Mouse (Mus musculus) bone marrow, adult 2 months (tissue): ENCODE results near the gene Stk39. TPM values are rescaled to one million over a fixed set of nuclear protein-coding genes. Genes with fewer than 3 reads are reported as not detected.

Source experiments
- H3K27ac ChIP-seq: fragments of 200-500 bp; 2 replicates; pipeline ENCODE4 v1.5.1; 2012; ENCODE audit warnings: low read depth, mild to moderate bottlenecking, control low read depth, inconsistent platforms, low read length; ENCODE audit not compliant: control insufficient read depth, poor library complexity, insufficient read depth
- H3K4me1 ChIP-seq: fragments of 200-500 bp; 2 replicates; pipeline ENCODE4 v1.6.1; 2011; ENCODE audit warnings: low read length; ENCODE audit not compliant: control insufficient read depth, insufficient read depth
- H3K4me3 ChIP-seq: fragments of 200-500 bp; replicated peaks from 2 replicates; pipeline ENCODE3; 2011; ENCODE audit warnings: mild to moderate bottlenecking, low read depth, low read length, control low read depth; ENCODE audit not compliant: control insufficient read depth
- CTCF ChIP-seq: fragments of 200-500 bp; IDR thresholded peaks from 2 replicates; pipeline ENCODE4 v1.5.1; 2011; ENCODE audit warnings: low read length, control low read depth; ENCODE audit not compliant: control insufficient read depth, insufficient read depth
- POLR2A ChIP-seq: fragments of 200-500 bp; IDR thresholded peaks from 2 replicates; pipeline ENCODE4 v1.6.1; 2011; ENCODE audit warnings: low read depth, mild to moderate bottlenecking, control low read depth, low read length, borderline replicate concordance; ENCODE audit not compliant: control insufficient read depth
- WGBS: fragments of 180-500 bp; shearing (Covaris S2); methylation state at CpG from one replicate; pipeline ENCODE4 v1.1.7; 2018; 5-methylcytosine and 5-hydroxymethylcytosine counted together
- polyA plus RNA-seq: library from polyadenylated mRNA; stranded (reverse); fragments of >200 nt; gene quantifications from 2 replicates; pipeline ENCODE4 v1.2.4, GENCODE M21; 2011; ENCODE audit warnings: low replicate concordance; ENCODE audit not compliant: missing spikeins, insufficient read depth, insufficient read length

The Stk39 gene
- polyA plus RNA-seq, 1 experiment, result 1.8 TPM

DNA sequence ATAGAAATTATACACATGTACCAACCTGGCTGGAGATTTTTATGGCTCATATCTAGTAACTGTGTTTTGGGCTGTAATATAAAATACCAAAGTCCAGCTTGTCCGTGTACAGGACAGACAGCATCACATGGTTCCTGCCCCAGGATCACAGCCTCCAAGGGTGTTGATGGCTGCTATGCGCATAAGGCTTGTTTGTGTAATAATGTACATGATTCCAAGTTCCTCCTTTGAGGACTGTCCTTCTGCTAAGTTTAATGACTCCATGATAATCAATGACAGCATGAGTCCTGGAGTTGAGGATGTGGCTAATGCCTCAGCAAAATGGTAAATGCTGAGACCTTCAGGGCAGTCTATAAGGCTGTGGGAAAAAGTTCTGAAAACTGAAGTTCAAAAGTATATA, 174.1 kb downstream of the Stk39 start:
- 74% methylated on average over 2 of the region's 2 CpGs for WGBS
- TF ChIP-seq CTCF, result no peak
- no peak for TF ChIP-seq POLR2A
- no peak overlapping the region for H3K4me3 ChIP-seq
- H3K27ac ChIP-seq, result no peak overlapping the region
- no peaks in the 10 kb centered on the region for H3K4me1 ChIP-seq

DNA sequence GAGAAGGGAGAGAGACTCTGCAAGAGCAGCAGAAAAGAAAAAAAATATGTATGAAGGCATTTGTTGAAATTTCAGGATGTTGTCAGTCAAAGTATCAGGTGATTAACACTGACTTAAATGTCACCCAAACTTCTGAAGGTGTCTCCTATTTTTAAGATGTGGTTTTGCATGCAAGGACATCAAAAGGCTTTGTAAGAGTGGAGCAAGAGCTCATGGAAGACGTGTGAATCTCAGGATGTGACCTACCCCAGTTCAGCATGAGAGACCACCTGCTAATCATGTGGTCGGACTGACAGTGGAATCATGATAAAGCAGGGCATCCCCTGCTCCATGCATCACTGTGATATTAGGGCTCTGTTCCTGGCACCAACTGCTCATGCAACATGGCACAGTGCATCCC, 175.3 kb downstream of the Stk39 start:
- H3K4me1 ChIP-seq, result no peaks in the 10 kb centered on the region
- TF ChIP-seq CTCF (no peak), POLR2A (no peak)
- no peak overlapping the region for H3K27ac ChIP-seq
- 61% methylated on average over 2 of the region's 2 CpGs for WGBS
- no peak overlapping the region for H3K4me3 ChIP-seq

DNA sequence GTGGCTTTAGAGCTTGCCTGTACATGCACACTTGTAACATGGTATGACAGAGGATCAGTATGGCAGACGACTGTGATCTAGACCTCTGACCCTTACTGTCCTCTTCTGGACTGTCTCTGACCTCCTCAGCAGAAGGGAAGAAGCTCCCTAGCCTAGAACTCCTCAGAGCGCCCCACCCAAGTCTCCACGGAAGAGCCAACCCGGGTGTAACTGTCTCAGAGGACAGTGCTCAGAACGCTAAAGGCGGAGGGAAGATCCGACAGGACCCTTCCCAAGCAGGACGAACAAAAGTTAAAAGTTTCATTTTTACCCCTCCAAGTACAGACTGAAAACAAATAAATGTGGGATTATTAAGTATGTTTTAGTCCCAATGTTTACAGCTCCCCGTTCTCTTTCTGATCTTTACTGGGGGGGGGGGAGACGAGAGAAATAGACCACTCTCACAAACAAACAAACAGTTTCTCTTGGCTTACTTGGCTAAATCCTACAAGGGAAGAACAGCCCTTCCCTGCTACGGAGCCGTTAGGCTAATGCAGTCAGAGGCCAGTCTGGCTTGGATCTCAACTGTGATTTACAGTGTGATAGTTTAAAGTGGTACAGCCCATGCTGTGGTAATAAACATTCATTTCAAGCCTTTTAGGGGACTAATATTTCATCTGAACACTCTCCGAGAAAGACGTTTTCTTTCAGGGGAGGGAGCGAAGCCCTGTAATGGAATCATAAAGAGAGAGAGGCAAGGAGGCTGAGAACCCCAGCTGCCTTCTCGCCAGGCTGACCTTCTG, 179.3 kb downstream of the Stk39 start:
- 74% methylated on average over 16 of the region's 16 CpGs for WGBS

DNA sequence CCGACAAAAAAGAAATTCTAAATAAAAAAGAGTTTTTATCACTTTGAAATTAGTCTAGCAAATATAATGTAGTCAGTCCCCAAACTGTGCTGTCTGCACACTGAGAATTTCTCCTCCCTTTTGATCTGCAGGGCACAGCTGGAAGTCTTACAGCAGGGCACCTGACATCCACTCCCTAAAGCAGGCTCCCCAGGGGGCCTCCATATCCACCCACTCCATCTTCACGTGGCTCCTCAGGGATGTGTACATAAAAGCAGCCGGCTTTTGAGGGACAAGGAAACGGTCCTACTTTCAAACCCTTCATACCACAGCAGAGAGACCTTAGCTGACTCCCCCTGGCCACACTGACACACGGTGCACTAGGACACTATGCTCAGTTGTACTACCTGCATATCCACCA, 180.2 kb downstream of the Stk39 start:
- H3K4me3 ChIP-seq, result no peak overlapping the region
- TF ChIP-seq POLR2A, result no peak
- TF ChIP-seq CTCF, result no peak
- H3K4me1 ChIP-seq, result no peaks in the 10 kb centered on the region
- H3K27ac ChIP-seq, result no peak overlapping the region
- 74% methylated on average over 5 of the region's 5 CpGs for WGBS

More for the DNA sequence above, 179.3 kb downstream of the Stk39 start:
- no peak overlapping the region for H3K4me3 ChIP-seq
- H3K4me1 ChIP-seq, result no peaks in the 10 kb centered on the region
- TF ChIP-seq POLR2A (no peak), CTCF (no peak)
- H3K27ac ChIP-seq, result no peak overlapping the region

DNA sequence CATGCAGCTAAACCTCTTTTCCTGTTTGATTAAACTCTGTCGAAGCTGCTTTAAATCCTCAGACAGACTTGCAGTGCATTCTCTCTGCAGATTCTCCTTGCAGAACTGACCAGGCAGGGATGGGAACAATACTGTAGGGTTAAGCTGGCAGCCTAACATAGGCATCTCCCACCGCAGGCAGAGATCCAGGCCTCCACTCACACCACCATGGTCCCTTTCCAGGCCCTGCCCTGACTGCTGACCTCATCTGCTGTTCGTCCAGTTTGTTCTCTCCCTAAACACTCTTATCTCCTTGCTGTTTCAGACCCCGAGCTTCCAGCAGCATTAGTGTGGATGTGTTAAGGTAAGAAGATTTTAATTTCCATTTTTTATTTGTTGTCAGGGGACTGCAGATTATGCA, 182.1 kb downstream of the Stk39 start:
- Histone ChIP-seq H3K27ac (no peak overlapping the region), H3K4me1 (no peaks in the 10 kb centered on the region), H3K4me3 (no peak overlapping the region)
- TF ChIP-seq POLR2A (no peak), CTCF (no peak)
- 59% methylated on average over 4 of the region's 4 CpGs for WGBS

DNA sequence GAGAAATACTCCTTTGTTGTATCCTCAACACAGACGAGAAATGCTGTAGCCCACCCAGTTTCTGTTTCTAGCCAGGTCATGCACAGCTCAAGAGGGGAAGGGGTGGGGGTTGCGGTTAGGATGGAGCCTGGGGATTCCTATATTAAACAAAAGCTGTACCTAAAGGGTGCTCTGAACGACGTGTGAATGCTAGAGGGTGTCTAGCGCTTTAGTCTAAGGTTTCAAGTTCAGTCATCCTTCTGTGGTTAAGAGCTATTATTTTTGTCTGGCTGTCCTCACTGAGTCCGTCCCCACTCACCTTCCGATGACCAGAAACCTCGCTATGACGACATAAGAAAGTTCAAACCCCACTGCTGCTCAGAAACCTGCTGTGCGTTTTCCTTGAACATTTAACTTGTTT, 182.9 kb downstream of the Stk39 start:
- Histone ChIP-seq H3K4me3 (no peak overlapping the region), H3K4me1 (no peaks in the 10 kb centered on the region), H3K27ac (no peak overlapping the region)
- WGBS, result 80% methylated on average over 10 of the region's 10 CpGs
- no peak for TF ChIP-seq CTCF
- no peak for TF ChIP-seq POLR2A

- H3K4me1 ChIP-seq, result no peaks in the 10 kb centered on the region
- 90% methylated on average over 10 of the region's 10 CpGs for WGBS
- TF ChIP-seq POLR2A, result no peak
- TF ChIP-seq CTCF, result no peak
- no peak overlapping the region for H3K27ac ChIP-seq
- no peak overlapping the region for H3K4me3 ChIP-seq
Observed at GRCm38 (mm10) chr2:68288106-68288505, 184.0 kb downstream of the Stk39 start.

GRCm38 (mm10) chr2:68284391-68284790, 187.7 kb downstream of the Stk39 start:
- Histone ChIP-seq H3K27ac (no peak overlapping the region), H3K4me3 (no peak overlapping the region), H3K4me1 (no peaks in the 10 kb centered on the region)
- WGBS, result 73% methylated on average over 2 of the region's 2 CpGs
- TF ChIP-seq CTCF (no peak), POLR2A (no peak)

DNA sequence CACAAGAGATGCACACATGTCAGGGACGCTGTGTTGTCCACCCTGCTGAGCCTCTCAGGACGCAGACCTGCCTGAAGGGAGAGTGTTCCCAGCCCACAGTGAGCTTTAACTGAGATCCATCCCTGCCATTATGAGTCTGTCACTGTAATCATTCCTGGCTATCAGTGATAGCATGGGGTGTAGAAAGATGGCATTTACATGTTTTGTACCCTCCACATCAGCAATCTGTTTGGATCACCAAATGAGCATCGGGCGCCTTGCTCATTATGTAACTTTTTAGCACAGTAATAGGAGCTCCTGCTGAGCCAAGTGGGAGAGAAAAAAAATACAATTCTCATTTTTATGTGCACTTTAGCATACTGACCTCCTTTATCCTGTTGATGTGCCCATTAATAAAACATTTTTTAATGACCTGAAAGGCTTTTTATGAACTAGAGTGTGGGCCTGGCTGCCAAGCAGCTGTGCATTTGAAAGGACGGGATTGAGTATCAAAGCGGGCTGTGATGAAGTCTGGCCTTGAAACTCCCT, 189.0 kb downstream of the Stk39 start:
- H3K27ac ChIP-seq, result no peak overlapping the region
- TF ChIP-seq POLR2A (no peak), CTCF (no peak)
- no peaks in the 10 kb centered on the region for H3K4me1 ChIP-seq
- no peak overlapping the region for H3K4me3 ChIP-seq
- WGBS, result 87% methylated on average over 6 of the region's 6 CpGs
